Mouse (Mus musculus) NIH3T3 (cell line): ENCODE results near the gene Mob3a.
A peak's percentile ranks its signal among the peaks of the same experiment; 100 is the strongest.

Source experiments
- DNase-seq: peaks from one replicate; pipeline ENCODE4 v3.0.0-alpha.2; 2012; ENCODE audit warnings: low read depth

Gene Mob3a

DNA sequence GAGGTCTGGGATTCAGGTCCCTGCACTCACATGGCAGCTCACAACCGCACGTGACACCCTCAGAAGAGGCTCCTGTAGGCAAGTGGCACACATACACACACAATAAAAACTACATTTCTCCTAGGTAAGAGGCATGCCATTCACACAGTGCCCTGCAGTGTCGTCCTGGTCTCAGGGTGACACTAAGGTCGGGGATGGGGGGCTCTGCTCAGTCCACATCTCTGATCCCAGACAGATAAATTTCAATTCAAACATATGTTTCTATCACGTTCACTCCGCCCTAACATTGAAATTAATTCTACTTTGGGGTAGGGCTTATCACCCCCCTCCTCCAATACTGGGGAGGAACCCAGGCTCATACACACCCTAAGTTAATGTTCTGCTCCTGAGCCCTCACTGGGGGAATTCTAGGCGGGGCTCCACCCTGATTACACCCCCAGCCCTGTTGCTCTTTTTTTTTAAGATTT, 1.7 kb downstream of the Mob3a start:
- DNase-seq, result no peak

GRCm38 (mm10) chr10:80698605-80699004, 3.2 kb downstream of the Mob3a start:
- DNase-seq, result no peak

- no peak for DNase-seq
Measured at GRCm38 (mm10) chr10:80697812-80698211, 4.0 kb downstream of the Mob3a start.

DNA sequence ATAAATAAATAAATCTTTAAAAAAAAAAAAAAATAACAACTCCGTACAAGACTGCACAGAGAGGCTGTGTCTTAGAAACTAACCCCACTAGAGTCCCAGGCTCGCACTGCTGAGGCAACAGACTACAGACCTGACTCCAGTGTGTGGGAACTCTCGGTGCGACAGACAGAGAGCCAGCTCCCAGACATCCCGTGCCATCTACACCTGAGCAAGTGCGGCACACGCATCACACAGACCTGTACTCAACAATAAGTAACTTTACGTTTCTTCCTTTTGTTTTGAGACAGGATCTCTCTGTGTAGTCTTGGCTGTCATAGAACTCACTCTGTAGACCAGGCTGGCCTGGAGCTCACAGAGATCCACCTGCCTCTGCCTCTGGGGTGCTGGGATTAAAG, 4.4 kb downstream of the Mob3a start:
- no peak for DNase-seq

DNA sequence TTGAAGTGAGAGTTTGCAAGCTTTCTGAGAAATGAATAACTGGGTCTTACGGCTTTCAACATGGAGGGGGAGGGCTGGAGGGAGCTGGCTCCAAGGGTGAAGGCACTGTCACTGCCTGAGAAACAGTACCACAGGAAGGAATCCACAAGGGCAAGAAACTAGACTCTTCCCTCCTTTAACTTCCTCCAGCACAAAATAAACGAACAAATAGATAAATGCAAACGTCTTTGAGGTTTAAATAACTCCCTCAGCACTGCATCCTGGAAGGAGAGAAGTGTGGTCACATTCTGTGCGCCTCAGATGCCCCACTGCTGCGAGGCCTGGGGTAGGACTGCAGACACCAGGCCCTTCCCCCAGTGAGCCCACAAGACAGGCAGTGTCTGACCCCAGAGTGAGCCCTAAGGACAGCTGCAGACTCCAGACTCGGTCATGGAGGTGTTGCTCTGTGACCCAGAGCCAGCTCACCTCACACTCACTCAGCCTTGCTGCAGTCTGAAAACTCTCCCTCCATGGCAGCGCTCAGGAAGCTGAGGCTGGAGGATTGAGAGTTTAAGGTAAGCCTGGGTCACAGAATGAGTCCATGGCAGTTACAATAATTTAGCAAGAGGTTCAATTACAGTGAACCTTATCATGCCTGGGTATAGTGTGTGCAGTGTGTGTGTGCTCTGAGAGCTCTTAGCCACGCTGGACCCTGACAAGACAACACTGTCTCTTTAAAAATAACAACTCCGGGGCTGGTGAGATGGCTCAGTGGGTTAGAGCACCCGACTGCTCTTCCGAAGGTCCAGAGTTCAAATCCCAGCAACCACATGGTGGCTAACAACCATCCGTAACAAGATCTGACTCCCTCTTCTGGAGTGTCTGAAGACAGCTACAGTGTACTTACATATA, 5.0 kb downstream of the Mob3a start:
- DNase-seq, result no peak

- DNase-seq, result no peak
Measured at GRCm38 (mm10) chr10:80695801-80696501, 5.8 kb downstream of the Mob3a start.

DNA sequence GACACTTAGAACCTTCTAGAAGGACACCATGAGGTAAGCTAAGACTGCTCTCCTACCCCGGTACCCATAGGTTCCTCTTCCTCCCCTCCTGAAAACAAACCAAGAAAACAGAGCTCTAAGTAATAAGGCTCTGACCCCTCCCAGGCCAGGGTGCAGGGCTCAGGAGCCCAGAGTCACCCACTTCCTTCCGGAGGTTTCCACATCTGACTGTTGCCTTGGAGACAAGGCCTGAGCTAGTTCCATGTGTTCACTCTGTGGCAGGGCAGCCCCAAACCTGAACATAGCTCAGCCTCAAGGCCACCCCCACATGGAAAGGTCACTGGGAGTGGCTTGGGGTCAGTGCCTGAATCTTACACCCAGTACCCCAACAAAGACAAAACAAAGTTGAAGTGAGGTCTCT, 6.6 kb downstream of the Mob3a start:
- no peak for DNase-seq

GRCm38 (mm10) chr10:80694159-80694938, 7.4 kb downstream of the Mob3a start:
- DNase-seq, result no peak

GRCm38 (mm10) chr10:80693401-80694045, 8.3 kb downstream of the Mob3a start:
- no peak for DNase-seq

GRCm38 (mm10) chr10:80692249-80693165, 9.3 kb downstream of the Mob3a start:
- no peak for DNase-seq

DNA sequence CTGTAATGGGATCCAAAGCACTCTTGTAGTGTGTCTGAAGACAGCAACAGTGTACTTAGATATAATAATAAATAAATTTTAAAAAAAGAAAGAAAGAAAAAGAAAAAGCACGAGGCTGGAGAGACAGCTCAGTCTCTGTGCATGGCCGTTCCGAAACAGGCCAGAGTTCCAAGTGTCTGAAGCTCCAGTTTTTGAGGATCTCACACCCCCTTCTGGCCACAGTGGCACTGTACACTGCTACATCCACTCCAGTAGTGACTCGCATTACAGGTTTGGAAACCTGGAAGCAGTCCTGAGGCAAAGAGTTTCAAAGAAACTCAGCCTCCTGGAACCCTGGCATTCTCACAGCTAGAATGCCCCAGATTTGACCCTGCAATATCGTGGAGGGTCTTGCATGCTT, 13.9 kb downstream of the Mob3a start:
- DNase-seq, result peak; percentile 90

DNA sequence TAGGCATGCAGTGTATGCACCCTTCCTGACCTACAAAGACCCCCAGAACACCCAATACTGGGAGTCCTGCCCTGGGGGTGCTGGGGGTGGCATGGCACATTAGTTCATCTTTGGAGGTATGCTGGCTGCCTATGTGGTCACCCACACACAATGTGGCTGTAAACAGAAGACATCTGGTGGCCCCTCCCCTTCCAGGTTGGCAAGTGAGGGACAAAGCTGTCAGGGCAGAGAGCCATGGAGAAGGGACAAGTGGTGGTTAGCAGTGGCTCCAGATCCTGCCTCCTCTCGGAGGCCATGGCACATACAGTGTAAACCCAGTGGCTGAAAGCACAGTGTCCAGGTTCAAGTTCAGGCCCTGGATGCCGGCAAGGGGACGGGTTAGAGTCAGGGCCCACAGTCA, 15.2 kb downstream of the Mob3a start:
- no peak for DNase-seq

DNA sequence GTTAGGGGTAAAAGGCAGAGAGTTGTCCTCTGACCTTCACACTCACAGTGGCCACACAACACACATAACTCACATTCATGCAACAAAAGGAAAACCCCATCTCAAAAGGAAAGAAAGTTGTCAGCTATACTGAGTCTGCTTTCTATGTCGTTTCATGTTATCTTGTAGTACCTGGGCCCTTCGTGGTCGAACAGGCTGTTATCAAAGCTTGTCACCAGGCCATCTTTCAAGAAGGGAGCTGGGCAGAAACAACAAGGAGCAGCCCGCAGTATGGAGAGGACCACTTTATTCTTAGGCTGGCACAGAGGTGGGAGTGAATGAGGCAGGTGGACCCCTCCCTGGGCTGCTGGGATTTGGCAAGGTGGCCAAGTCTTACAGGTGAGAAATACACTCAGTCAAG, 16.8 kb downstream of the Mob3a start:
- no peak for DNase-seq

DNA sequence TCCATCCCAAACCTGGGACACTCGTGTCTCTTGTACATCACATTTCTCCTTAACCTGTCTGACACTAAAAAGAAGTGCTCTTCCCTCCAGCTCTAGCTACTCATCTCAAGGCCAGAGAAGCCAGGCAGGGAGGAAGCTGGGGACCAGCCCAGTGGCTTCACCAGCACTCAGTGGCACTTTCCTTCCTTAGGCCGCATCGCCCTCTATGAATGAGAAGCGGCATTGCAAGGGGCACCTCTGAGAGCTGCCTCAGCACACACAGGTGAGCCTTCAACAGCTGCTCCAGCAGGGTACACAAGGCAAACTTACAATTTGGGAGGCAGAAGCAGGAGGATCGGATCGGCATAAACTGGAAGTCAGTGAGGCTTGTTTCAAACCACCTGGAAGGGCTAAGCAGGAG, 17.6 kb downstream of the Mob3a start:
- DNase-seq, result peak; percentile 80

- no peak for DNase-seq
Measured at GRCm38 (mm10) chr10:80683647-80684046, 18.1 kb downstream of the Mob3a start.

GRCm38 (mm10) chr10:80682003-80682402, 19.8 kb downstream of the Mob3a start:
- no peak for DNase-seq

- DNase-seq, result no peak
Measured at GRCm38 (mm10) chr10:80680260-80680696, 21.5 kb downstream of the Mob3a start.

DNA sequence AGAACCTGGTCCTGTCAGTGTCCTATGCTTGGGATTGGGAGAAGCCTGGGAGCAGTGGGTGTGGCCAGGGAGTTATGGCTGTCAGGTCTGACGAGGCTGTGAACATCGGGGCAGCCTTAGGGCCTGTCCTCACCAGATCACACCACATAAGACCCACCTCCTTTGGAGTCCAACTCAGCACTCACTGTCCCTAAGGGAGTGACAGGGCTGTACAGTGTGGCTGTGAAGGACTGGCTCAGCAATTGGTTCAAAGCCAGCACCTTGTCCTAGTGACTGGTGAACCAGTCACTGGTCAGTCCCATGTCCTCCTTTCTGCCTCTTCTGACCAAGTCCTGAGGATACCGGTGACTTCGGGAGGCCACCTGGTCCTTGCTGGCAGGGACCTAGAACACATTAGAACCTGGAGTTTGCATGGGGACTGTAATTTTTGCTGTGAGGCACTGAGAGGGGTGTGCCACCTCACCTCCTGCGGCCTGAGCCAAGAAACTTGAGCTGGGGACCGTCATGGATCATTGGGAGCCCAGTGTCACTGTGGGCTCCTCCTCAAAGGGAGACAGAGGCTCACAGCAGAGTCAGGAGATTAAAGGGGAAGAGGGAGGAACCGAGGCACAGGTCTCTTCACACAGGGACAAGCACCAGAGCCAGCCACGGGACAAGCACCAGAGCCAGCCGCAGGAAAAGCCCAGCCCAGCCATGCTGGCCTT, 22.1 kb downstream of the Mob3a start:
- DNase-seq, result no peak

DNA sequence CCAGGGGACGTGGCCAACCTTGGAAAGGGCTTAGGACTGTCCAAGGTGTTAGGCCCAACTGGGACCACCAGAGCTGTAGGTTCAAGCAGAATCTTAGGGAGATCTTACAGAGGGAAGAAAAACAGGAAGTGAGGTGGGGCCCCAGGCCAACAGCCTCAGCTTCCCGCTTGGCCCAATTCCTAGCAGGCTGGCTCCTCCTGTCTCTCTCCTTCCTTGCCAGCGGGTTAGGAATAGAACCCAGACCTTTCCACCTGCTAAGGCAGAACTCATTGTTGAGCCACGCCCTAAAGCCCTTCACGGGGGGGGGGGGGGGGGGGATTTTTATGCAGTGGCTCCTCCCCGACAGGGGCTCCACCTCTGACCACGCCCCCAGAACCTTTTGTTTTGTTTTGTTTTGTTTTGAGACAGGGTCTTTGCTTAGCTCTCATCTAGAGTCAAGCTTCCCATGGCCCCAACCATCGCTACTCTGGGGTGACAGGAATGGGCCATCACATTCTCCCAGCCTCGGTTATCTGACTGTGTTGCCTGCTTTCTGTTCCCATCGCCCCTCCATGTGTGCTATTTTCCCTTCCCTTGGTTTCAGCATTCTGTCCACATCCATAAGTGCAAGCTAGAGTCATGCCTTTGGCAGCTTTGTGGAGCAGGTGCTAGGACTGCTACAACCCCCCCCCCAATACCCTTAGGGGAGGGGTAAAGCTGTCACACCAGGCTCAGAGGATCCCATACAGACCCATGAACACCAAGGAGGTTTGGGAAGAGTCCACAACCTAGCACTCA, 23.0 kb downstream of the Mob3a start:
- peak; percentile 62 for DNase-seq
